Mouse (Mus musculus) ES-Bruce4 (cell line): Measurements from ENCODE around the gene Fam129c.

Experiments
- CTCF ChIP-seq: IDR thresholded peaks from one replicate; pipeline ENCODE4 v1.8.1; 2011; ENCODE audit warnings: low read depth, low read length
- EP300 ChIP-seq: IDR thresholded peaks from 2 replicates; pipeline ENCODE4 v1.6.1; 2011; ENCODE audit warnings: low read depth, low read length; ENCODE audit not compliant: insufficient read depth

GRCm38 (mm10) chr8:71633164-71633563 is 35.7 kb downstream of the Fam129c start:
- TF ChIP-seq CTCF: peak; percentile 80
- no peak for TF ChIP-seq EP300
